Mouse (Mus musculus): ENCODE results near the gene Atpaf2.

- TF ChIP-seq CTCF (IDR thresholded peaks at IDR 0.05; ENCODE audit: borderline replicate concordance, extremely low read depth, insufficient read depth, insufficient read length) = no peak
- no peak for TF ChIP-seq POLR2A (IDR thresholded peaks at IDR 0.05; ENCODE audit: borderline replicate concordance, extremely low read depth, insufficient read depth, insufficient read length, poor library complexity, severe bottlenecking)
These were observed 11.7 kb downstream of the Atpaf2 start for GRCm38 (mm10) chr11:60406606-60407005.

All from brain, embryonic 14.5 days (tissue).